Mouse (Mus musculus) kidney, adult 2 months (tissue): ENCODE measurements at regions not wholly inside any gene's neighbourhood (a gene's known extent, or its start where the extent isn't known, plus 50 kb on each side); places are given as distances from the start of the nearest gene placed in this dataset.
"Not testable (repeated sequence)": the region's sequence is repeated elsewhere in the genome, so short reads cannot be mapped to it uniquely, and the experiment has no call there.

ENCODE experiments used
- DNase-seq: peaks from one replicate; pipeline ENCODE4 v3.0.0; 2021
- H3K27ac ChIP-seq: fragments of 200-500 bp; 2 replicates; pipeline ENCODE4 v1.5.1; 2012; ENCODE audit warnings: low read depth, low read length, control low read depth, inconsistent platforms; ENCODE audit not compliant: insufficient read depth
- H3K27me3 ChIP-seq: fragments of 200-500 bp; replicated peaks from 2 replicates; pipeline ENCODE4 v1.6.1; 2012; ENCODE audit warnings: mild to moderate bottlenecking, moderate library complexity, low read length, inconsistent platforms; ENCODE audit not compliant: control insufficient read depth, insufficient read depth
- H3K36me3 ChIP-seq: fragments of 200-500 bp; 2 replicates; pipeline ENCODE4 v1.6.1; 2012; ENCODE audit warnings: mild to moderate bottlenecking, moderate library complexity, low read length, inconsistent platforms; ENCODE audit not compliant: control insufficient read depth, insufficient read depth
- H3K4me1 ChIP-seq: fragments of 200-500 bp; 2 replicates; pipeline ENCODE4 v1.6.1; 2011; ENCODE audit warnings: low read length; ENCODE audit not compliant: control insufficient read depth, insufficient read depth
- H3K4me3 ChIP-seq: fragments of 200-500 bp; 2 replicates; pipeline ENCODE4 v1.5.1; 2011; ENCODE audit warnings: mild to moderate bottlenecking, low read depth, low read length, control low read depth; ENCODE audit not compliant: insufficient read depth
- CTCF ChIP-seq: fragments of 200-500 bp; conservative IDR thresholded peaks from 2 replicates; pipeline ENCODE4 v1.5.1; 2011; ENCODE audit warnings: low read depth, mild to moderate bottlenecking, control low read depth, low read length, moderate library complexity, mixed read lengths; ENCODE audit not compliant: insufficient read depth, insufficient read length
- POLR2A ChIP-seq: fragments of 200-500 bp; IDR thresholded peaks from one replicate; pipeline ENCODE4 v1.6.1; 2011; ENCODE audit warnings: low read depth, low read length, control low read depth
- whole genome bisulfite sequencing: fragments of 180-500 bp; shearing (Covaris S2); methylation state at CpG from one replicate; pipeline ENCODE4 v1.1.7; 2018; 5-methylcytosine and 5-hydroxymethylcytosine counted together

DNA sequence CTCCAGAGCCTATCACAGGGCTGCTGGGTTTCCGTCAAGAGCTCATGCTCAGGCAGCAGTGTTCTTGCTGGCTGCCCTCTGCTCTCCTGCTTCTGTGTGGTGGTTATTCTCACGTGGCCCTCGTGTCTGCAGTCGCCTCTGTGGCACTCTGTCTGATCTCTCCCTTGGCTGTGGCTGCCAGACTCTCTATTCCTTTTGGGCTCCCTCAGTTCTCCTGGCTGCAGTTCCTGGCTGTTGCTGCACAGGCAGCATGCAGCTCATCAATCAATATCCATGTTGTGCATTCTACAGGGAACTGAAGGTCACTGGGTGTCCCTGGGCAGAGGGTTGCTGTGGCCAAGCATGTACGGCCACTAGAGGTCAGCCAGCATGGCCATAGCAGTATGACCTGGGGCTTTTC lies 259.4 kb downstream of the Glrx3 start:
- no peak for TF ChIP-seq POLR2A
- TF ChIP-seq CTCF, result peak; percentile 29; the same call in 1 of the 2 replicates
- Histone ChIP-seq H3K27ac (no peak overlapping the region), H3K4me1 (no peaks in the 10 kb centered on the region), H3K4me3 (no peak overlapping the region), H3K27me3 (no peaks in the 10 kb centered on the region), H3K36me3 (no peaks in the 10 kb centered on the region)
- DNase-seq, result peak; percentile 8
- 66% methylated on average over 5 of the region's 5 CpGs for WGBS

DNA sequence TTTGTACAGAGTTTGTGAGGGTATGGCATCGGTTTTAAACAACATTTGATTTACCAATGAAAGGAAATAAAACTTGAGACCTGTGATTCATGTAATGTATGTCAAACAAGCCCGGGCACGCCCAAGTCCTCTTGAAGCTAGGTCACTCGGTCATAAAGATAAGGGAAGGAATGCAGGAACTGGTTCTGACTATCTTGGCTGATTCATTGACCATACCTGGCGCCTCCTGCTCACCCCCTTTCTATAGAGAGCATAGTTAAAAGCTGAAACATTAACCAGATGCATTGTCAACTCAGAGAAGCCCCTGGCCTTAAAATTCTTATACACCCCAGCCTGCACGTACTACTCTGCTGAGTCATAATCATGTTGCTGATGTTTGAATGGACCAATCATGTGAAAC lies 261.1 kb downstream of the Glrx3 start:
- WGBS, result 79% methylated on average over 6 of the region's 6 CpGs
- H3K27me3 ChIP-seq, H3K4me3 ChIP-seq, H3K4me1 ChIP-seq, DNase-seq, H3K36me3 ChIP-seq, H3K27ac ChIP-seq: not testable (repeated sequence)

DNA sequence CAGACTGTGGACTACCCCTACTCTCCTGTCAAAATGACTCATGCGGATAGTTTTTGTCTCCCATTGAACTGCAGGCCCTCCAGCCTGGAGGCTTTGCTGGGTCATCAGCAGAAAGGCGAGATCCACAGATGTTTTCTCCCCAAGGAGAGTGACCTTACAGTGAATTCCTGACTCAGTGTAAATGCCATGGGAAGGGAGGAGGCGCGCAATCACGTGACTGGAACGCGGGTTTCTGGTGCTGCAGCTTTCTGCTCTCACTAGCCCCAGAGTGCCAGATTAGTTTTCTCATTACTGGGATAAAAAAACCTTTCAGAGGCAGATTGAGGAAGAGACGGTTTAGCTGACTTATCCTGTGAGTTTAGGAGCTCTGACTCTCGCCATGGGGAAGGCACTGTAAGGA lies 275.4 kb downstream of the Glrx3 start:
- DNase-seq, result peak; percentile 5
- Histone ChIP-seq H3K27me3 (no peaks in the 10 kb centered on the region), H3K36me3 (no peaks in the 10 kb centered on the region), H3K27ac (no peak overlapping the region), H3K4me3 (no peak overlapping the region), H3K4me1 (no peaks in the 10 kb centered on the region)
- WGBS, result 44% methylated on average over 9 of the region's 9 CpGs
- TF ChIP-seq POLR2A (no peak), CTCF (no peak)

DNA sequence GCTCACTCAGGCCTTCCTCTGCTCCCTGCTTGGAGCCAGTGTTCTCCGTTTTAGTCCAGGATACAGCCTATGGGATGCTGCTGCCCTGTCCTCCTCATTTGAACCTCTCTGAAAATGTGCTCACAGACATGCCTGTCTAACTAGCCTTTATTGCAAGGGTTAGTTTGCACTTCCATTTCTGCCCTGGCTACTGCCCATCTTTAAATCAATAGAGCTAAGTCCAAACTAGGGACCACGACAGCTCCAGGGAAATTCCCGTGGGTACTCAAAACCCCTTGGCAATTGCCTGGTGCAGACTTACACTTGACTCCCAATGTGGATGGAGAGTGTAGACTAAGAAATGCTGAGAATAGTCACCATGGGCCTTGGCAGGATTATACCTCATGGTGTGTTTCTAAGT lies 276.4 kb downstream of the Glrx3 start:
- WGBS, result 75% methylated on average over 3 of the region's 3 CpGs
- TF ChIP-seq POLR2A, result no peak
- no peak for TF ChIP-seq CTCF
- no peak overlapping the region for H3K27ac ChIP-seq
- no peaks in the 10 kb centered on the region for H3K36me3 ChIP-seq
- H3K4me1 ChIP-seq, result no peaks in the 10 kb centered on the region
- H3K27me3 ChIP-seq, result no peaks in the 10 kb centered on the region
- H3K4me3 ChIP-seq, result no peak overlapping the region
- no peak for DNase-seq

DNA sequence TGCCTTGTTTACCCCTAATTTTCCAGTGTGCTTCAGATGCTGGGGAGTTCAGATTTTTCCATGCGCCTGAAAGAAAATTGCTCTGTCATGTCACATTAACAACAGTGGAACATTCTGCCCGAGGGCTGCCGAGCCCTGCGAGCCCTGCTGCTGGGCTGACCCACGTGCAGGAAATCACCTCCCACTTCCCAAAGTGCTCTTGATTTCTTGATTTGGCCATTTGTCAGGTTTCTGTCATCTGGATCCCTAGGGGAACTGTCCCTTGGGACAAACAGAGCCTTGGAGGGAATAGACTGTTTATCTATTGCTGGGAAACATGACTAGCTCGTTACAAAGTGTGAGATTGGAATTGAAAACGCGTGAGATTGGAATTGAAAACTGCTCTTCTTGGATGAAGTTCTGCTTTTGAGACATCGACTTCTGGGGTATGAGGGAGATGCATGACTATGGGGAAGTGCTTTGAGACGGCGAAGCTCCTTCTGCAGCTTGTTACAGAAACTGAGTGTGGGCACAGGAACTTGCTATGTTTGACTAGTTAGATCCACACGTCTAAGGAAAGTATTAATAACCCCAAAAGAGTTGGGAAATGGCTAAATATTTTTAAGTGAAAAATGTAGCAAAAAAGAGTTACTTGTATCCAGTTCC lies 277.0 kb downstream of the Glrx3 start:
- Histone ChIP-seq H3K4me1 (no peaks in the 10 kb centered on the region), H3K4me3 (no peak overlapping the region), H3K36me3 (no peaks in the 10 kb centered on the region), H3K27ac (no peak overlapping the region), H3K27me3 (no peaks in the 10 kb centered on the region)
- WGBS, result 38% methylated on average over 12 of the region's 12 CpGs
- peak; percentile 68 for DNase-seq
- TF ChIP-seq POLR2A (no peak), CTCF (no peak)

DNA sequence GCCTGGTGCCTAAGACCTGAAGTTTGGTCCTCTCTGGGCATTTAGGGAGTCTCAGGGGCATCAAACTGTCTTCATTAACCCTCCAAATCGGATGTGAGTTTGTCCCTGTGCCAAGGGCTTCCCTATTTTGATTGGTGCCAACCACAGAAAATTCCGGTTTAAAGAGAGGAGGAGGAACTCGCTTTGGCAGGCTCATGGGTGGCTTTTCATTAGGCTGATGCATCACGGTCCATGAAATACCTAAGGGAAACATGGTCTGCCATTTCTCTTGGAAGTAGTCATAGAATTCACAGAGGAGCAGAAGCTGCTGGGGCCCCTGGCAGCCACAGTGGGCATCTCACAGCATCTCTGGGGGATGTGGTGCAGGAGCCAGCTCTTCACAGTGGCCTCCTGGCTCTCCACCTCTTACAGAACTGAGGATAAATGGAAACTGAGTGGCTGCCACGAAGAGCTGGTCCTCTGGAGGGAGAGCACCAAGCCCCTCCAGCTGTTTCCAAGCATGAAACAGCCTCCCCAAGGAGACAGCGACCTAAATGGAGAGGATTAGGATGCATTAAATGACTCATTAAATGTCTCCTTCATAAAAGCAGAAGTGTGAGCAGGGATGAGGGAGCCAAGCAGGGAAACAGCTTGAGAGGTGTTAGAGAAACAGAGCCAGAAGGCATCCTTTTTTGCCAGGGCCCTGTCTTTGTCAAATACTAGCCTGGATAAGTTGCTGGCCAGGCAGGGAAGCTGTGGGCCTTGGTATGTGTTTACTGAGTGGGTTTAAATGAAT lies 277.9 kb downstream of the Glrx3 start:
- TF ChIP-seq POLR2A (no peak), CTCF (no peak)
- Histone ChIP-seq H3K4me1 (no peaks in the 10 kb centered on the region), H3K36me3 (no peaks in the 10 kb centered on the region), H3K27me3 (no peaks in the 10 kb centered on the region), H3K4me3 (no peak overlapping the region), H3K27ac (no peak overlapping the region)
- no peak for DNase-seq
- 69% methylated on average over 6 of the region's 6 CpGs for WGBS

DNA sequence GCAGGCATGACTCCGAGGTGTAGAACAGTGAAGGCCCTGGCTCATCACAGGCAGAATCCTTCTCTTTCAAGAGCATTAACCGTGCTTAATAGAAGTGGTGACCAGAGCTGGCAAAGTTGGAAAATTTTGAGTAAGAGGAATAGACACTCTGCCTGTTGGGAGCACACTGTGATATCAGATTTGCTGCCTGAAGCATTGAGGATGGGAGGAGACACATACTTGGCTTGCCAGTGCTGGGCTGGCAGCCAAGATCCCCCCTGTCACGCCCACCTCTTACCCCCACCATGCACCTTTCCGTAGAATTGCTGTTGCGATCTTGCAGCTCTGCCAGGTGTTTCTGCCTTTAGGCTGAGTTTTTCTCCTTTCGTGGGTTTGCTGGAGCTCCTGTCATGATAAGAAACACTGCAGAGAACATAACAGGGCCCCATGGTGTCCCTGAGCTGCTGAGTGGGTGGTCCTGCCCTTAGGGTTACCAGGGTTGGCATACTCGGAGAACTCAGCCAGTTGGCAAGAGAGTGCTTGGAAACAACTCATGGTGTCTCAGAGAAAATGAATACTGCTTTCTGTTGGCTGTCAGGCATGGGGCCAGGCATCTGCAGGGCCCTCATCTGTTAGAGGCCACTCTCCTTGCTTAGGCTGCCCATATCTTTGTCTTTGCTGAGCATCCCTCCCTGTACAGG lies 286.1 kb downstream of the Glrx3 start:
- Histone ChIP-seq H3K4me1 (no peaks in the 10 kb centered on the region), H3K27me3 (no peaks in the 10 kb centered on the region), H3K27ac (no peak overlapping the region), H3K4me3 (no peak overlapping the region), H3K36me3 (no peaks in the 10 kb centered on the region)
- no peak for TF ChIP-seq CTCF
- TF ChIP-seq POLR2A, result no peak
- DNase-seq, result no peak
- 64% methylated on average over 7 of the region's 7 CpGs for WGBS
